Mouse (Mus musculus) embryonic facial prominence, embryonic 13.5 days (tissue): ENCODE measurements at regions not wholly inside any gene's neighbourhood (a gene's known extent, or its start where the extent isn't known, plus 50 kb on each side); places are given as distances from the start of the nearest gene placed in this dataset.
A peak's percentile ranks its signal among the peaks of the same experiment; 100 is the strongest.

Experiments
- ATAC-seq: fragments of 200-750 bp; cut with Nextera tagmentation; 2 replicates; pipeline ENCODE4 v1.8.0; 2017; ENCODE audit warnings: low read depth; ENCODE audit not compliant: insufficient number of reproducible peaks, insufficient read depth, low FRiP score, low TSS enrichment
- H3K27ac ChIP-seq: fragments of 300-500 bp; sonication (generic); 2 replicates; pipeline ENCODE4 v1.5.1; 2015; ENCODE audit warnings: moderate library complexity, mild to moderate bottlenecking, inconsistent platforms
- H3K27me3 ChIP-seq: fragments of 300-500 bp; sonication (generic); 2 replicates; pipeline ENCODE4 v1.6.1; 2015; ENCODE audit warnings: mild to moderate bottlenecking, inconsistent platforms
- H3K36me3 ChIP-seq: fragments of 300-500 bp; sonication (generic); 2 replicates; pipeline ENCODE4 v1.6.1; 2015; ENCODE audit warnings: mild to moderate bottlenecking, inconsistent platforms
- H3K4me1 ChIP-seq: fragments of 300-500 bp; sonication (generic); 2 replicates; pipeline ENCODE4 v1.6.1; 2015; ENCODE audit warnings: inconsistent platforms
- H3K4me2 ChIP-seq: fragments of 300-500 bp; sonication (generic); 2 replicates; pipeline ENCODE4 v1.6.1; 2015; ENCODE audit warnings: moderate library complexity, mild to moderate bottlenecking, inconsistent platforms
- H3K4me3 ChIP-seq: fragments of 300-500 bp; sonication (generic); 2 replicates; pipeline ENCODE4 v1.5.1; 2015; ENCODE audit warnings: mild to moderate bottlenecking, inconsistent platforms
- H3K9ac ChIP-seq: fragments of 300-500 bp; sonication (generic); 2 replicates; pipeline ENCODE4 v1.6.1; 2015; ENCODE audit warnings: mild to moderate bottlenecking, inconsistent platforms
- H3K9me3 ChIP-seq: fragments of 300-500 bp; sonication (generic); 2 replicates; pipeline ENCODE4 v1.6.1; 2016; ENCODE audit warnings: inconsistent platforms
- WGBS: fragments of 180-500 bp; shearing (Covaris S2); methylation state at CpG from one replicate; pipeline ENCODE4 v1.1.7; 2015; ENCODE audit warnings: mixed read lengths; 5-methylcytosine and 5-hydroxymethylcytosine counted together

- ATAC-seq: no peak
These were observed 176.9 kb downstream of the Gm19410 start for GRCm38 (mm10) chr8:35942515-35942914.

GRCm38 (mm10) chr8:35943686-35944085, 178.1 kb downstream of the Gm19410 start:
- ATAC-seq: no peak
- no peak overlapping the region for H3K27ac ChIP-seq

More at GRCm38 (mm10) chr8:35942515-35942914, 176.9 kb downstream of the Gm19410 start:
- Histone ChIP-seq H3K9ac (no peak overlapping the region), H3K4me3 (no peak overlapping the region), H3K27ac (no peak overlapping the region), H3K4me2 (no peak overlapping the region), H3K4me1 (no peaks in the 10 kb centered on the region), H3K9me3 (no peaks in the 10 kb centered on the region), H3K36me3 (no peaks in the 10 kb centered on the region), H3K27me3 (no peaks in the 10 kb centered on the region)
- WGBS: 93% methylated on average over 6 of the region's 6 CpGs

GRCm38 (mm10) chr8:35944461-35944860, 178.9 kb downstream of the Gm19410 start:
- no peaks in the 10 kb centered on the region for H3K36me3 ChIP-seq
- no peak overlapping the region for H3K27ac ChIP-seq
- no peak overlapping the region for H3K4me3 ChIP-seq
- no peak overlapping the region for H3K9ac ChIP-seq
- WGBS: 77% methylated on average over 4 of the region's 4 CpGs
- H3K27me3 ChIP-seq: no peaks in the 10 kb centered on the region
- ATAC-seq: no peak
- H3K4me1 ChIP-seq: peaks cover 7% of the 10 kb centered on the region; the same call in 1 of the 2 replicates
- no peaks in the 10 kb centered on the region for H3K9me3 ChIP-seq
- H3K4me2 ChIP-seq: no peak overlapping the region

More at GRCm38 (mm10) chr8:35943686-35944085, 178.1 kb downstream of the Gm19410 start:
- Histone ChIP-seq H3K27me3 (no peaks in the 10 kb centered on the region), H3K4me1 (0 out of 2 replicates have a peak, but pooled peaks cover under 1% of the 10 kb centered on the region), H3K4me3 (no peak overlapping the region), H3K4me2 (no peak overlapping the region), H3K36me3 (no peaks in the 10 kb centered on the region), H3K9ac (no peak overlapping the region), H3K9me3 (no peaks in the 10 kb centered on the region)
- 83% methylated on average over 3 of the region's 3 CpGs for WGBS

- WGBS: 18% methylated on average over 1 of the region's 1 CpGs
- Histone ChIP-seq H3K27ac (no peak overlapping the region), H3K4me3 (no peak overlapping the region), H3K27me3 (no peaks in the 10 kb centered on the region), H3K9ac (no peak overlapping the region), H3K9me3 (no peaks in the 10 kb centered on the region), H3K4me2 (no peak overlapping the region), H3K4me1 (peaks cover 7% of the 10 kb centered on the region; the same call in 1 of the 2 replicates), H3K36me3 (no peaks in the 10 kb centered on the region)
- no peak for ATAC-seq
These were observed 180.9 kb downstream of the Gm19410 start for GRCm38 (mm10) chr8:35946539-35946940.

- WGBS: 86% methylated on average over 2 of the region's 2 CpGs
- Histone ChIP-seq H3K9me3 (no peaks in the 10 kb centered on the region), H3K27ac (no peak overlapping the region), H3K4me2 (no peak overlapping the region), H3K9ac (no peak overlapping the region), H3K36me3 (no peaks in the 10 kb centered on the region), H3K4me3 (no peak overlapping the region), H3K4me1 (peaks cover 7% of the 10 kb centered on the region; the same call in 1 of the 2 replicates), H3K27me3 (no peaks in the 10 kb centered on the region)
- ATAC-seq: no peak
These were observed 182.6 kb downstream of the Gm19410 start for GRCm38 (mm10) chr8:35948146-35948545.

- ATAC-seq: peak; percentile 56; the same call in 1 of the 2 replicates
- Histone ChIP-seq H3K27me3 (no peaks in the 10 kb centered on the region), H3K9me3 (no peaks in the 10 kb centered on the region), H3K4me1 (peaks cover 7% of the 10 kb centered on the region; the same call in 1 of the 2 replicates), H3K36me3 (no peaks in the 10 kb centered on the region), H3K27ac (0 out of 2 replicates have a peak overlapping the region, but pooled peaks have one; percentile 3), H3K4me3 (no peak overlapping the region), H3K4me2 (no peak overlapping the region), H3K9ac (no peak overlapping the region)
- 31% methylated on average over 9 of the region's 9 CpGs for WGBS
These were observed 183.2 kb downstream of the Gm19410 start for GRCm38 (mm10) chr8:35948751-35949183.

GRCm38 (mm10) chr8:35955506-35955905, 189.9 kb downstream of the Gm19410 start:
- Histone ChIP-seq H3K4me1 (no peaks in the 10 kb centered on the region; the same call in 1 of the 2 replicates), H3K4me2 (no peak overlapping the region), H3K9ac (no peak overlapping the region), H3K36me3 (no peaks in the 10 kb centered on the region), H3K9me3 (no peaks in the 10 kb centered on the region), H3K27ac (no peak overlapping the region), H3K4me3 (no peak overlapping the region), H3K27me3 (no peaks in the 10 kb centered on the region)
- 84% methylated on average over 2 of the region's 2 CpGs for WGBS
- ATAC-seq: no peak

GRCm38 (mm10) chr8:35956319-35956718, 190.7 kb downstream of the Gm19410 start:
- no peak overlapping the region for H3K27ac ChIP-seq
- H3K4me2 ChIP-seq: no peak overlapping the region
- no peaks in the 10 kb centered on the region for H3K27me3 ChIP-seq
- H3K4me1 ChIP-seq: no peaks in the 10 kb centered on the region; the same call in 1 of the 2 replicates
- no peaks in the 10 kb centered on the region for H3K9me3 ChIP-seq
- no peak for ATAC-seq
- no peak overlapping the region for H3K4me3 ChIP-seq
- no peaks in the 10 kb centered on the region for H3K36me3 ChIP-seq
- H3K9ac ChIP-seq: no peak overlapping the region
- WGBS: 44% methylated on average over 2 of the region's 2 CpGs

GRCm38 (mm10) chr8:35959201-35959600, 193.6 kb downstream of the Gm19410 start:
- 36% methylated on average over 4 of the region's 4 CpGs for WGBS
- Histone ChIP-seq H3K4me1 (peaks cover 5% of the 10 kb centered on the region; the same call in 1 of the 2 replicates), H3K27me3 (no peaks in the 10 kb centered on the region), H3K9ac (no peak overlapping the region), H3K4me3 (no peak overlapping the region), H3K4me2 (no peak overlapping the region), H3K36me3 (no peaks in the 10 kb centered on the region), H3K27ac (no peak overlapping the region), H3K9me3 (no peaks in the 10 kb centered on the region)
- ATAC-seq: no peak

- Histone ChIP-seq H3K4me3 (no peak overlapping the region), H3K27ac (no peak overlapping the region), H3K4me1 (peaks cover 5% of the 10 kb centered on the region; the same call in 1 of the 2 replicates), H3K9ac (no peak overlapping the region), H3K9me3 (no peaks in the 10 kb centered on the region), H3K27me3 (no peaks in the 10 kb centered on the region), H3K36me3 (no peaks in the 10 kb centered on the region), H3K4me2 (0 out of 2 replicates have a peak overlapping the region, but pooled peaks have one; percentile 24)
- ATAC-seq: no peak
- 71% methylated on average over 9 of the region's 9 CpGs for WGBS
These were observed 195.5 kb downstream of the Gm19410 start for GRCm38 (mm10) chr8:35960867-35961614.

GRCm38 (mm10) chr8:35961615-35962220, 196.1 kb downstream of the Gm19410 start:
- ATAC-seq: no peak
- 44% methylated on average over 20 of the region's 20 CpGs for WGBS
- no peaks in the 10 kb centered on the region for H3K9me3 ChIP-seq

More at GRCm38 (mm10) chr8:35961615-35962220, 196.1 kb downstream of the Gm19410 start:
- H3K4me2 ChIP-seq: peak overlapping the region; percentile 24; the same call in 1 of the 2 replicates
- H3K36me3 ChIP-seq: no peaks in the 10 kb centered on the region
- H3K27ac ChIP-seq: no peak overlapping the region
- 0 out of 2 replicates have a peak, but pooled peaks cover 5% of the 10 kb centered on the region for H3K4me1 ChIP-seq
- no peaks in the 10 kb centered on the region for H3K27me3 ChIP-seq
- no peak overlapping the region for H3K4me3 ChIP-seq
- no peak overlapping the region for H3K9ac ChIP-seq
